21 mouse cellular contexts compared by ENCODE assay signal in the genomic region with DNA sequence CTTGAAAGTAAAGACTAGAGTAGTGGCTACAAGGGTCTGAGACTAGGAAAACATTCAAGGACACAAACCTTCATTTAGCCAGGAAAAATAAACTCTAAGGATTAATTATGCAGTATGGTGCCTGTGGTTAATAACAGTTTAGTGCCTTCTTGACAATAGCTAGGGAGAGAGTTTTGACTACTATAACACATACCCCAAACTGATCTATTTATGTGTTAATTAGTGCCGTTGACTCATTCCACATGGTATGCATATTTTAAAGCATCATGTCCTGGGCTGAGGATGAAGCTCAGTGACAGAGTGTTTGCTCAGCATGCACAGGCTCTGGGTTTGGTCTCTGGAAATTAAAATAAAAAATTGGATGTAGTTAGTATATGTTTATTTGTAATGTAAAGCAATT.
DNase-seq lines count a peak whose midpoint lies in the region; ATAC-seq lines count a peak whose summit lies in the region.
"Had no signal": no experiment of that assay in that cellular context is flagged by ENCODE, and none has a peak within 500 bp of the region (broad histone marks: within the 10 kb centered on the region; RNA-seq: fewer than 3 reads in every experiment).

No protein-coding gene starts in this region.

- no peak overlapping the region for H3K27ac ChIP-seq in forebrain, embryonic 14.5 days (ENCODE audit: low read depth, low read length)
- no peak overlapping the region for H3K27ac ChIP-seq in forebrain, embryonic 11.5 days (ENCODE audit: low read depth, low read length)
- H3K27ac ChIP-seq in midbrain, embryonic 12.5 days (replicated peaks) = no peak overlapping the region
- H3K27ac ChIP-seq in midbrain, embryonic 16.5 days (ENCODE audit: low read length) = no peak overlapping the region
- H3K27ac ChIP-seq: embryonic facial prominence, embryonic 10.5 days; gastrocnemius, adult 2 months; hindbrain, embryonic 10.5 days; hindbrain, embryonic 14.5 days; intestine, embryonic 15.5 days had no signal

- no peaks in the 10 kb centered on the region for H3K36me3 ChIP-seq in forebrain, embryonic 14.5 days (ENCODE audit: control insufficient read depth, insufficient read depth, low read length)
- no peaks in the 10 kb centered on the region for H3K36me3 ChIP-seq in forebrain, embryonic 11.5 days (ENCODE audit: control insufficient read depth, insufficient read depth, low read length)
- no peaks in the 10 kb centered on the region for H3K36me3 ChIP-seq in midbrain, embryonic 12.5 days
- no peaks in the 10 kb centered on the region for H3K36me3 ChIP-seq in midbrain, embryonic 16.5 days (ENCODE audit: control insufficient read depth, insufficient read depth, low read length)
- H3K36me3 ChIP-seq: embryonic facial prominence, embryonic 10.5 days; heart, embryonic 12.5 days; hindbrain, embryonic 10.5 days; intestine, embryonic 15.5 days had no signal

- no peak overlapping the region for H3K4me3 ChIP-seq in forebrain, embryonic 14.5 days (ENCODE audit: low read depth, low read length)
- H3K4me3 ChIP-seq in forebrain, embryonic 11.5 days (ENCODE audit: low read depth, low read length) = no peak overlapping the region
- no peak overlapping the region for H3K4me3 ChIP-seq in midbrain, embryonic 12.5 days
- no peak overlapping the region for H3K4me3 ChIP-seq in midbrain, embryonic 16.5 days (ENCODE audit: low read depth, low read length)
- H3K4me3 ChIP-seq: embryonic facial prominence, embryonic 10.5 days; gastrocnemius, adult 2 months; heart, embryonic 12.5 days; hindbrain, embryonic 10.5 days; intestine, embryonic 15.5 days had no signal

- H3K4me2 ChIP-seq in forebrain, embryonic 14.5 days (ENCODE audit: low read length) = no peak overlapping the region
- no peak overlapping the region for H3K4me2 ChIP-seq in forebrain, embryonic 11.5 days (ENCODE audit: low read depth, low read length, severe bottlenecking)
- H3K4me2 ChIP-seq in midbrain, embryonic 12.5 days (replicated peaks) = no peak overlapping the region
- H3K4me2 ChIP-seq in midbrain, embryonic 16.5 days (ENCODE audit: low read length) = no peak overlapping the region
- H3K4me2 ChIP-seq: heart, embryonic 12.5 days; hindbrain, embryonic 14.5 days; intestine, embryonic 15.5 days had no signal

- H3K27me3 ChIP-seq in forebrain, embryonic 14.5 days (replicated peaks; ENCODE audit: control insufficient read depth, insufficient read depth, low read length) = no peaks in the 10 kb centered on the region
- no peaks in the 10 kb centered on the region for H3K27me3 ChIP-seq in forebrain, embryonic 11.5 days (ENCODE audit: control insufficient read depth, insufficient read depth, low read length)
- no peaks in the 10 kb centered on the region for H3K27me3 ChIP-seq in midbrain, embryonic 12.5 days
- H3K27me3 ChIP-seq in midbrain, embryonic 16.5 days (ENCODE audit: control insufficient read depth, insufficient read depth, low read depth, low read length) = no peaks in the 10 kb centered on the region
- H3K27me3 ChIP-seq: CH12.LX; heart, embryonic 12.5 days; intestine, embryonic 15.5 days had no signal

- WGBS in forebrain, embryonic 14.5 days = 14% methylated on average over 1 of the region's 1 CpGs
- 61% methylated on average over 1 of the region's 1 CpGs for WGBS in forebrain, embryonic 11.5 days
- WGBS in midbrain, embryonic 12.5 days = 49% methylated on average over 1 of the region's 1 CpGs
- 32% methylated on average over 1 of the region's 1 CpGs for WGBS in midbrain, embryonic 16.5 days

- no peak overlapping the region for H3K9ac ChIP-seq in forebrain, embryonic 14.5 days (ENCODE audit: low read length)
- no peak overlapping the region for H3K9ac ChIP-seq in forebrain, embryonic 11.5 days (ENCODE audit: low read length)
- H3K9ac ChIP-seq in midbrain, embryonic 12.5 days (replicated peaks) = no peak overlapping the region
- no peak overlapping the region for H3K9ac ChIP-seq in midbrain, embryonic 16.5 days (ENCODE audit: low read depth, low read length)
- H3K9ac ChIP-seq: heart, embryonic 12.5 days; hindbrain, embryonic 14.5 days; intestine, embryonic 15.5 days had no signal

- peak; percentile 40 for DNase-seq in forebrain, embryonic 14.5 days (ENCODE audit: low spot score)
- no peak for DNase-seq in forebrain, embryonic 11.5 days (ENCODE audit: low spot score)
- DNase-seq in brain, adult 2 months (ENCODE audit: low read depth, low spot score) = peak; percentile 47
- DNase-seq in urinary bladder, adult 2 months (ENCODE audit: low spot score) = no peak
- DNase-seq in cerebellum, adult 11-12 months = no peak
- DNase-seq: adrenal gland, adult 8-10 months; adrenal gland, postnatal 36 days; cerebellum, adult 18-20 months; cerebellum, adult 9-11 months; cerebellum, postnatal 36 days; gastrocnemius, adult 2 months; gastrocnemius, postnatal 25 days; kidney, adult 18-20 months had no signal

- H3K4me1 ChIP-seq in forebrain, embryonic 14.5 days (ENCODE audit: control insufficient read depth, insufficient read depth, low read length) = no peaks in the 10 kb centered on the region
- H3K4me1 ChIP-seq in forebrain, embryonic 11.5 days (replicated peaks; ENCODE audit: control insufficient read depth, insufficient read depth, low read length) = no peaks in the 10 kb centered on the region
- H3K4me1 ChIP-seq in midbrain, embryonic 12.5 days = peaks cover 2% of the 10 kb centered on the region; the same call in 1 of the 2 replicates
- H3K4me1 ChIP-seq in midbrain, embryonic 16.5 days (ENCODE audit: control insufficient read depth, insufficient read depth, low read length) = no peaks in the 10 kb centered on the region
- H3K4me1 ChIP-seq: heart, embryonic 12.5 days; intestine, embryonic 15.5 days had no signal

- peak; percentile 58 for ATAC-seq in forebrain, embryonic 14.5 days
- ATAC-seq in forebrain, embryonic 11.5 days (replicated peaks; ENCODE audit: low FRiP score) = no peak
- peak; percentile 16; the same call in 1 of the 2 replicates for ATAC-seq in midbrain, embryonic 12.5 days (ENCODE audit: low FRiP score, low read depth)
- no peak for ATAC-seq in midbrain, embryonic 16.5 days
- ATAC-seq: intestine, embryonic 15.5 days had no signal

- H3K9me3 ChIP-seq in forebrain, embryonic 14.5 days (replicated peaks; ENCODE audit: control insufficient read depth, low read length) = no peaks in the 10 kb centered on the region
- no peaks in the 10 kb centered on the region for H3K9me3 ChIP-seq in forebrain, embryonic 11.5 days (ENCODE audit: control insufficient read depth, low read length)
- H3K9me3 ChIP-seq in midbrain, embryonic 12.5 days = no peaks in the 10 kb centered on the region
- no peaks in the 10 kb centered on the region for H3K9me3 ChIP-seq in midbrain, embryonic 16.5 days (replicated peaks; ENCODE audit: control insufficient read depth, low read length, poor library complexity, severe bottlenecking)
- H3K9me3 ChIP-seq: embryonic facial prominence, embryonic 10.5 days; heart, embryonic 12.5 days; hindbrain, embryonic 10.5 days; intestine, embryonic 15.5 days had no signal

Comparison
In these comparisons a context has a peak if more than half of its experiments do, and no peak if none do; other contexts are left out.
1. ATAC-seq: peak in forebrain, embryonic 14.5 days (single experiment) and midbrain, embryonic 12.5 days (single experiment); none in forebrain, embryonic 11.5 days (single experiment) and midbrain, embryonic 16.5 days (single experiment).
2. DNase-seq: peak in forebrain, embryonic 14.5 days (single experiment) and brain, adult 2 months (single experiment); none in forebrain, embryonic 11.5 days (single experiment), urinary bladder, adult 2 months (single experiment) and cerebellum, adult 11-12 months (single experiment).